Mouse (Mus musculus) forebrain, embryonic 14.5 days (tissue): ENCODE measurements around the gene Nit1. TPM values are rescaled to one million over a fixed set of nuclear protein-coding genes. Genes with fewer than 3 reads are reported as not detected.

ENCODE experiments used
- ATAC-seq: fragments of 200-750 bp; cut with Nextera tagmentation; 2 replicates; pipeline ENCODE4 v1.8.0; 2017; ENCODE audit warnings: mild to moderate bottlenecking, moderate library complexity
- DNase-seq: peaks from one replicate; pipeline ENCODE4 v3.0.0-alpha.2; 2015; ENCODE audit warnings: low spot score
- H3K27ac ChIP-seq: fragments of 300-500 bp; sonication (generic); 2 replicates; pipeline ENCODE4 v1.5.1; 2014; ENCODE audit warnings: low read depth, mild to moderate bottlenecking, control low read depth, low read length, moderate library complexity
- H3K27me3 ChIP-seq: fragments of 300-500 bp; sonication (generic); replicated peaks from 2 replicates; pipeline ENCODE4 v1.6.1; 2014; ENCODE audit warnings: low read length, control low read depth, mixed read lengths; ENCODE audit not compliant: control insufficient read depth, insufficient read depth
- H3K36me3 ChIP-seq: fragments of 300-500 bp; sonication (generic); 2 replicates; pipeline ENCODE4 v1.6.1; 2014; ENCODE audit warnings: low read length, control low read depth; ENCODE audit not compliant: control insufficient read depth, insufficient read depth
- H3K4me1 ChIP-seq: fragments of 300-500 bp; sonication (generic); 2 replicates; pipeline ENCODE4 v1.6.1; 2014; ENCODE audit warnings: antibody characterized with exemption, low read length, control low read depth; ENCODE audit not compliant: control insufficient read depth, insufficient read depth
- H3K4me2 ChIP-seq: fragments of 300-500 bp; sonication (generic); 2 replicates; pipeline ENCODE4 v1.6.1; 2014; ENCODE audit warnings: mild to moderate bottlenecking, control low read depth, low read length
- H3K4me3 ChIP-seq: fragments of 300-500 bp; sonication (generic); 2 replicates; pipeline ENCODE4 v1.5.1; 2014; ENCODE audit warnings: low read depth, low read length, control low read depth
- H3K9ac ChIP-seq: fragments of 300-500 bp; sonication (generic); 2 replicates; pipeline ENCODE4 v1.6.1; 2014; ENCODE audit warnings: mild to moderate bottlenecking, low read length, control low read depth, moderate library complexity
- H3K9me3 ChIP-seq: fragments of 300-500 bp; sonication (generic); replicated peaks from 2 replicates; pipeline ENCODE4 v1.6.1; 2016; ENCODE audit warnings: low read length, control low read depth, mixed read lengths; ENCODE audit not compliant: control insufficient read depth
- WGBS: fragments of 180-500 bp; shearing (Covaris S2); extraction: QIAGEN DNeasy Blood & Tissue Kit; methylation state at CpG from one replicate; pipeline ENCODE4 v1.1.7; 2014; 5-methylcytosine and 5-hydroxymethylcytosine counted together
- polyA plus RNA-seq: library from polyadenylated mRNA; unstranded; fragments of >200 nt; fragmentation: Nextera tagmentation; extraction: Ambion mirVana; gene quantifications from 2 replicates; pipeline ENCODE4 v1.2.1, GENCODE M21; 2014

The Nit1 gene
- polyA plus RNA-seq, 1 experiment from 2014 or later: 46.0 TPM

DNA sequence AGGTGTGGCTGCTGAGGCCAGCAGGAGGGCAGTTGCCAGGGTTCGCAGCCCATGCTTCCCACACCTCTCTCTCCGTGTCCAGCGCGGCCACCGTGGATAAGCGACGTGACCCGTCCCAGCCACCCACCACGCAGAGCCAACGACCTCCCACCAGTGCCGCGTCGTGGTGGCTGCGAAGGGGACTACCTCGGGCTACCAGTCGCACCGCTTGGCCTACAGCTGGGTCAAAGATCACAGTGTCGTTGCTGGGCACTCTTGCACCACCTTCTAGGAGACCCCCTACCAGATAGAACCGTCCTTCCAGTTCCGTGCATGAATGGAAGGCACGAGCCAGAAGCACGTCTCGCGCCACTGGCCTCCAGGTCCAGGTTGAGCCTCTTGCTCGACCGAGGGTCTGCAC lies 14.8 kb upstream of the Nit1 start:
- H3K27ac ChIP-seq: peak overlapping the region; percentile 52
- ATAC-seq (no peak; the same call in 1 of the 2 replicates), DNase-seq (no peak)
- peaks cover 8% of the 10 kb centered on the region for H3K4me1 ChIP-seq
- H3K36me3 ChIP-seq: peaks cover 23% of the 10 kb centered on the region
- H3K27me3 ChIP-seq: no peaks in the 10 kb centered on the region
- peak overlapping the region; percentile 48 for H3K4me3 ChIP-seq
- H3K4me2 ChIP-seq: peak overlapping the region; percentile 84
- H3K9me3 ChIP-seq: no peaks in the 10 kb centered on the region
- WGBS: 4% methylated on average over 26 of the region's 26 CpGs
- peak overlapping the region; percentile 60 for H3K9ac ChIP-seq

DNA sequence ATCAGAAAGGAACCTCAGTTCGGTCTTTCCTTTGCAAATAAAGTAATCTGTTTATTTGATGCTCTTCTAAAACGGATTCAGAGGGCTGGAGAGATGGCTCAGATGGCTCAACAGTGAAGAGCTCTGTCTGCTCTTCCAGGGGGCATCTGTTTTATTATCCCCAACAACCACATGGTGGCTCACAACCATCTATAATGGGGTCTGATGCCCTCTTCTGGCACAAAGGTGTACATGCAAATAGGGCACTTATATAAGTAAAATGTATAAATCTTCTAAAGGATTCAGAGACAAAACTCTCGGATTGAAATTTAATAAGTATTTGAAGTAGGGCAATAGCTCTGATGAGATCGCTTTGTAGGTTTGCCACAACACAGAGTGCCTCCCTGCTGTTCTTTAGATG lies 13.0 kb upstream of the Nit1 start:
- Histone ChIP-seq H3K4me3 (no peak overlapping the region), H3K4me1 (peaks cover 8% of the 10 kb centered on the region), H3K27ac (no peak overlapping the region), H3K9ac (no peak overlapping the region), H3K9me3 (no peaks in the 10 kb centered on the region), H3K27me3 (no peaks in the 10 kb centered on the region), H3K4me2 (no peak overlapping the region), H3K36me3 (peaks cover 23% of the 10 kb centered on the region)
- ATAC-seq: no peak
- DNase-seq: peak; percentile 73
- 77% methylated on average over 4 of the region's 4 CpGs for WGBS

DNA sequence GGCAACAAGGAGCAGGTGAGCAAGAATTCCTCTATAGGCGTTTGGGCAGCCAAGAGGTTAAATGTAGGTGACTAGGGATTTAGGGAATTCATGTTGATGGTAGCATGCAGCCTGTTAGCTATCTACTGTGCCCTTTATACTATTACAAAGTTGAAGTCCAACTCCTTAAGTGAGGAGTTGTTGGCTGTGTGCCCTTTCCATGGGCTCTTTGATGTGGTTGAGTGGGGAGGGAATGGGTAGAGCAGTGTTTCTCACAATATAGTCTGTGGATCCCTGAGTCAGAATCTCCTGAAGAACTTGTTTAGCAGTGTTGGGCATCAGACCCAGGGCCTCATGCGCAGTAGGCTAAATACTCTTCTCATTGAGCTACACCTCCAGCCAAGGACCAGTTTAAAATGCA lies 11.4 kb upstream of the Nit1 start:
- ATAC-seq: no peak
- 90% methylated on average over 2 of the region's 2 CpGs for WGBS
- DNase-seq: no peak
- Histone ChIP-seq H3K4me1 (peaks cover 8% of the 10 kb centered on the region), H3K27me3 (no peaks in the 10 kb centered on the region), H3K36me3 (peaks cover 23% of the 10 kb centered on the region), H3K9ac (no peak overlapping the region), H3K4me3 (no peak overlapping the region), H3K4me2 (no peak overlapping the region), H3K9me3 (no peaks in the 10 kb centered on the region), H3K27ac (no peak overlapping the region)

DNA sequence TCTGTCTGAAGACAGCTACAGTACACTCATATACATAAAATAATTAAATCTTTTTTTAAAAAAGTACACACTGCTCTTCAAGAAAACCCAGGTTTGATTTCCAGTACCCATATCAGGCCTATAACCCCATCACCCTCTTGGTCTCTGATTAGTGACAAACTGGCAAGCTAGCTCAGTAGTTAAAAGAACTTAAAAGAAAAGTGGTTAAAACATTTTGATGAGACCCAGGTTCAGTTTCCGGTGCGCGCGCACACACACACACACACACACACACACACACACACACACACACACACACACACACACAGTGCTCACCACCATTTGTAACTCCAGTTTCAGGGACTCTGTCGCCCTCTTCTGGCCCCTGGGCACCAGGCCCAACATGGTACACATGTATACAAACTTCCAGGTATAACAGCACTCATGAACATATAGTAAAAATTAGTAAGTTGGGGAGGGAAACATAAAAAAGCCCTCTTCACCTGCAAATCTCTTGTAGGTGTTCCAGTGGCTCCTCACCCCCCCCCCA lies 10.4 kb upstream of the Nit1 start:
- Histone ChIP-seq H3K36me3 (peaks cover 23% of the 10 kb centered on the region), H3K27ac (no peak overlapping the region), H3K27me3 (no peaks in the 10 kb centered on the region), H3K9ac (no peak overlapping the region), H3K4me1 (peaks cover 5% of the 10 kb centered on the region), H3K9me3 (no peaks in the 10 kb centered on the region), H3K4me2 (no peak overlapping the region), H3K4me3 (no peak overlapping the region)
- ATAC-seq (no peak), DNase-seq (peak; percentile 30)
- WGBS: 88% methylated on average over 5 of the region's 5 CpGs

DNA sequence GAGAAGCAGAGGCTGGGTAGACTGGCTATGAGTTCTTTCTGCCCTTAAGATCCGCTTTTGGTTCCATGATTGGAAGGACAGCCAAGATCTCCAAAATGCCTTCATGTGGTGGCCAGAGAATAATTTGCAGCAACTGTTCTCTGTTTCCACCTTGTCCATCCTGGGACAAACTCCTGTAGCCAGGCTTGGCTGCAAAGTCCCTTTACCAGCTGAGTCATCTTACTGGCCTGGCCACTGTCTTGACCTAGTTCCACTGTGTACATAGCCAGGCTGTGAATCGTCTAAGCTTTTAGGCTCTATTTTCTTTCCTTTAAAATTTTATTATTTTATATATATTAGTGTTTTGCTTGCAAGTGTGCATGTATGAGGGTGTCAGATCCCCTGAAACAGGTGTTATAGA lies 3.8 kb upstream of the Nit1 start:
- no peak for DNase-seq
- Histone ChIP-seq H3K9me3 (peaks cover 3% of the 10 kb centered on the region; the same call in 1 of the 2 replicates), H3K4me2 (no peak overlapping the region), H3K9ac (no peak overlapping the region), H3K36me3 (no peaks in the 10 kb centered on the region), H3K4me3 (no peak overlapping the region), H3K27ac (no peak overlapping the region), H3K4me1 (peaks cover 14% of the 10 kb centered on the region), H3K27me3 (no peaks in the 10 kb centered on the region)
- no peak for ATAC-seq
- WGBS: 96% methylated on average over 2 of the region's 2 CpGs

DNA sequence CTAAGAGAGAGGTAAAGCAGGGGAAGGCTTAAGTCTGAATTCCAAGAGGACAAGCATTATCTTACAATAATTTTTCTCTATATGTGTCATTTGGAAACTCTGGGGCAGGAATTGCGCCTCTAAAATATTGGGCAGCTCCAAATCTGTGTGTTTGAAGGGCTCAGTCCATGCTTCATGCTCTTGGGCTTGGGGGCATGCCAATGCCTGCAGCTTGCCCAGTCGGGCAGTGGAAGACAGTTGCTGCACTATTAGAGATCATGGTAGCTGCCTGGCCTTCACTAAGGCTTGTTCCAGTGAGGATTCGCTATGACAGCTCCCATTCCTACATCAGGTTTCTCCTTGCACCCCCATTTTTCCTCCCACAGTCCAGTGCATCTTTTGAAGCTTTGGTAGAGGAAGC lies 3.2 kb upstream of the Nit1 start:
- DNase-seq (no peak), ATAC-seq (no peak)
- H3K27me3 ChIP-seq: no peaks in the 10 kb centered on the region
- H3K36me3 ChIP-seq: no peaks in the 10 kb centered on the region
- 93% methylated on average over 3 of the region's 3 CpGs for WGBS
- no peak overlapping the region for H3K27ac ChIP-seq
- H3K4me1 ChIP-seq: peaks cover 14% of the 10 kb centered on the region
- no peak overlapping the region for H3K9ac ChIP-seq
- no peak overlapping the region for H3K4me2 ChIP-seq
- peaks cover 3% of the 10 kb centered on the region; the same call in 1 of the 2 replicates for H3K9me3 ChIP-seq
- no peak overlapping the region for H3K4me3 ChIP-seq

DNA sequence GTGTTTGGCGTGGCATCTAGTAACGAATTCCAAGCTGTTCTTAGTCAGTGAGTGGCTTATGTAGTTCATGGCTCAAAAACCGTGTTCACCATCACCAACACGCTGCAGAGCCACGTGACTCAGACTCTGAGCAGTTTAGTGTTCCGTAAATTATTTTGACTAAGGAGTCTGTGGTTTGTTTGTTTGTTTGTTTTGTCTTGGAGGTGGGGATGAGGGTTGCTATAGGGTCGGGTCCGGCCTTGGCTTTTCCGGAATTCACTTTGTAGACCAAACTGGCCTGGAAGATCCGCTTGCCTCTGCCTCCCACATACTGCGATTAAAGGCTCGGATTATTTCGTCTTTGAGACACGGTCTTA lies 627 bp upstream of the Nit1 start:
- peak overlapping the region; percentile 84 for H3K9ac ChIP-seq

DNA sequence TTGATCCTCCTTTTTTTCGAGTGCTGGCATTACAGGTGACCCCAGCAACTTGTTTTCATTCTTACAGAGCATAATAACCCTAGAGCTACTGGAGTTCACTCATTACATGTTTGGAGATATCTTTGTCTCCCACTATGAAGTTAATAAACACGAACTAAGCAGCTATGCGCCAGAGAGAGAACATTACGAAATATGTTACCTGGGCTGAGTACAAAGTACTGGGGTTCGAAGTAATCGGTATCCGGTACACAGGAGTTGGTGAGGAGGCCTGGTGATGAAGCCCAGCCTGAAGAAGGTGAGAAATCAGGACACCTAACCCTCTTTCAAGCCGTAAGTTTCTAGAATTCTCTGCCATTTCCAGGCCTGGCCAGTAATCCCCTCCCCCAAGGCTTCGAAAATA lies 731 bp downstream of the Nit1 start:
- DNase-seq (no peak), ATAC-seq (peak; percentile 13; the same call in 1 of the 2 replicates)
- no peaks in the 10 kb centered on the region for H3K27me3 ChIP-seq
- peaks cover 14% of the 10 kb centered on the region for H3K4me1 ChIP-seq
- peaks cover 3% of the 10 kb centered on the region; the same call in 1 of the 2 replicates for H3K9me3 ChIP-seq
- H3K36me3 ChIP-seq: peaks cover 38% of the 10 kb centered on the region
- peak overlapping the region; percentile 84; the same call in 1 of the 2 replicates for H3K9ac ChIP-seq
- peak overlapping the region; percentile 83 for H3K4me2 ChIP-seq
- H3K4me3 ChIP-seq: peak overlapping the region; percentile 95
- whole genome bisulfite sequencing: 79% methylated on average over 9 of the region's 9 CpGs
- no peak overlapping the region for H3K27ac ChIP-seq

More for the DNA sequence above, 627 bp upstream of the Nit1 start:
- H3K27me3 ChIP-seq: no peaks in the 10 kb centered on the region
- H3K27ac ChIP-seq: peak overlapping the region; percentile 52
- DNase-seq: no peak
- peaks cover 14% of the 10 kb centered on the region for H3K4me1 ChIP-seq
- H3K9me3 ChIP-seq: peaks cover 3% of the 10 kb centered on the region; the same call in 1 of the 2 replicates
- H3K4me3 ChIP-seq: peak overlapping the region; percentile 95
- ATAC-seq: no peak; the same call in 1 of the 2 replicates
- H3K4me2 ChIP-seq: peak overlapping the region; percentile 83
- H3K36me3 ChIP-seq: peaks cover 24% of the 10 kb centered on the region
- WGBS: under 1% methylated on average over 14 of the region's 14 CpGs

DNA sequence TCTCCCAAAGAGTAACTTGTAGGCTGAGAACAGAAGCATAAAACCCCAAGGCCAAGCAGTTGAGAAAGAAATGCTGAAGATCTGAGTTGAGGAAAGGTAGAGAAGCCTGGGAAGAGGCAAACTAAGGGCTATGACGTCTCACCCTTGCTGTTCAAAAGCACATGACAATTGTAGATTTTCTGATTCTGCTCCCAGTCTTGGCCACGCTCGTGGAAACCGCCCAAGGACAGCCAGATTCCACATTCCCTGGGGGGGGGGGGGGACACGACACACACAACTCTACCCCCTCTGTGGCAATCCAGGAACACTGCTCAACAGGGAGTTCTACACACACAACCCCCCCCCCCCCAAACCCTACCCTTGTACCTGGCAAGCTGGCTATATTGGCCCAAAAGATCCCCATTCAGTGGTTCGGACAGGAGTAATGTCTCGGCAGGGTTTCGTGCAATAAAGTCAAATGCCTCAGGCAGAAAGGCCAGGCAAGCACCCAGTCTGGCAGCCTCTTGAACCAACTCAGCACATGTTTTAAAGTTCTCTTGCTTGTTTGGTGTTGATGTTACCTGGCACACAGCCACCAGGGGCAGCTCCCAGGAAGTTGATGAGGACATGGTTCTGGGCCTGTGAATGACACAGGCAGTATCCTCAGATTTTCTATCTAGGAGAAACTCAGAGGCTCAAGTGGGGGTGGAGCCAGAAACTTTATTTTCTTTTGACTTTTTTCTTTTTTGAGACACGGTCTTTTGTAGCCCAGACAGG lies 1.3 kb downstream of the Nit1 start:
- 92% methylated on average over 8 of the region's 9 CpGs for WGBS

More for the DNA sequence above, 1.3 kb downstream of the Nit1 start:
- Histone ChIP-seq H3K4me3 (no peak overlapping the region), H3K27me3 (no peaks in the 10 kb centered on the region), H3K9me3 (peaks cover 3% of the 10 kb centered on the region; the same call in 1 of the 2 replicates), H3K4me2 (no peak overlapping the region), H3K4me1 (peaks cover 14% of the 10 kb centered on the region), H3K9ac (no peak overlapping the region), H3K27ac (no peak overlapping the region), H3K36me3 (peaks cover 44% of the 10 kb centered on the region)
- DNase-seq (no peak), ATAC-seq (no peak)
